Mouse (Mus musculus): ENCODE results near the gene Olfr834.

Olfr834 gene

GRCm38 (mm10) chr9:18987690-18988089 lies at the start of gene Olfr834:
Gene Olfr834 (plus strand): TSS chr9:18987990.
- no peak for DNase-seq

- no peak for DNase-seq
Measured at GRCm38 (mm10) chr9:18962021-18962420, 25.8 kb upstream of the Olfr834 start.

DNA sequence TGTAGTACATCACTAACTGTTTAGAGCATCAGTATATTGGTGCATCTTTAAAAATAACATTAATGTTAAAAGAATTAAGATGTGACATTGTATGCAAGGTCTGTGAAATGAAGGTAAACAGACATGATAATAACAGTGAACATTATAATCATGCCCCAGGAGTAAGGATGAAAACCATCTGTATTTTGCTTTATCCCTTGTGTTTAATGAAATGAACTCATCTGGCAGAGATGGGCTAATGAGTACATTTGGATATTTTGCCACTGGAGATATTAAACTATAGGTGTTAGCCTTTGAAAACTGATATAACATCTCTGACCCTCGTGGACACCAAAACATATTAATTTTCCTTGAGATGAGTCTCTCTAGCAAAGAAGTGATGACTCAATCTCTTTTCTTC lies 44.6 kb downstream of the Olfr834 start, which contains the start of gene Olfr835:
Gene Olfr835 (plus strand): TSS at position 301 of the 400 bp plus-strand sequence.
- no peak for DNase-seq

Data from right cerebral cortex, postnatal 25 days (tissue).